ENCODE assay signal across 9 mouse cellular contexts in the genomic region with DNA sequence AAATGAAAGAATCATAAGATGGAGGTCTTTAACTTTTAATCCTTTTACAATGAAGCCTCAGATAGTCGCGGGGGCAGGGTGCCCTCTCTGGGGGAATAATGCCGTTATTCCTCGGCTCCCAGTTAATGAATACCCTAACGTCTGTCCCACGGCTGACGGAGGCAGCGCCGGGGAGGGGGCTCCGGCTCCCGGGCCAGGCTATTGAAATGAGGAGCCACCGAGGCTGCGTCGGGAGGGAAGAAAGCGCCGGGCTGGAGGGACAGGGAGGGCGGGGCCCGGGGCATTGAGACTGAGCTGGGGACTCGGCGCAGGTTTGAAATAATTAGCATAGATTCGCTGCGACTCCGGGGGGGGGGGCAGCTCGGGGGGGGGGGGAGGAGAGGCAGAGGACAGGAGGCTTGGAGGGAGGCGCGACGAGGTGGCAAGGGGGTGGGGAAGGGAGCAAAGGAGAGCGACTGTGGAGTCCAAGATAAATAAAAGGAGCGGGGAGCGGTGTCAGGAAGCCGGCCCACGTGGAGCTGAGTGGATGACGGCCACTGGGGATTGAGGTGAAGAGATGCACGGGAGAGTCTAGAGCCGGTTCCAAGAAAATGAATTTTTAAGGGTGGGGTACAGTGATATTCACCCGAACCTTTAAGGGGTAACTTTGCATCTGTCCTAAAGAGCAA. TPM values are rescaled to one million over a fixed set of nuclear protein-coding genes. Genes with fewer than 3 reads are reported as not detected.
A peak's percentile ranks its signal among the peaks of the same experiment; 100 is the strongest.
DNase-seq lines count a peak whose midpoint lies in the region; ATAC-seq and TF ChIP-seq lines count a peak whose summit lies in the region.
"Had no signal": no experiment of that assay in that cellular context is flagged by ENCODE, and none has a peak within 500 bp of the region (broad histone marks: within the 10 kb centered on the region; RNA-seq: fewer than 3 reads in every experiment).

No protein-coding gene starts in this region.

- peak overlapping the region; percentile 71 for H3K4me2 ChIP-seq in forebrain, embryonic 13.5 days
- peak overlapping the region; percentile 87 for H3K4me2 ChIP-seq in kidney, embryonic 16.5 days (replicated peaks; ENCODE audit: low read depth, low read length)
- H3K4me2 ChIP-seq in midbrain, embryonic 13.5 days (replicated peaks), result peak overlapping the region; percentile 65

- peak overlapping the region; percentile 83 for H3K27ac ChIP-seq in heart, embryonic 10.5 days
- no peak overlapping the region for H3K27ac ChIP-seq in ES-E14 (ENCODE audit: insufficient read depth, low read depth, low read length, poor library complexity, severe bottlenecking)
- H3K27ac ChIP-seq in forebrain, embryonic 13.5 days, result peak overlapping the region; percentile 73
- H3K27ac ChIP-seq in kidney, embryonic 16.5 days (ENCODE audit: low read length), result no peak overlapping the region
- peak overlapping the region; percentile 57 for H3K27ac ChIP-seq in midbrain, embryonic 13.5 days

- no peak overlapping the region for H3K9ac ChIP-seq in ES-E14 (ENCODE audit: insufficient read depth, low read depth, low read length, poor library complexity, severe bottlenecking)
- peak overlapping the region; percentile 50 for H3K9ac ChIP-seq in forebrain, embryonic 13.5 days
- peak overlapping the region; percentile 56 for H3K9ac ChIP-seq in kidney, embryonic 16.5 days (replicated peaks; ENCODE audit: low read length)
- peak overlapping the region; percentile 47; the same call in 1 of the 2 replicates for H3K9ac ChIP-seq in midbrain, embryonic 13.5 days (replicated peaks)

- DNase-seq in heart, embryonic 10.5 days (ENCODE audit: low spot score), result peak; percentile 89
- no peak for DNase-seq in heart, adult 9 months (ENCODE audit: low spot score in 2 of 2)
- no peak for DNase-seq in ES-E14 (ENCODE audit: low read depth, low spot score)
- DNase-seq in gastrocnemius, postnatal 10 days, result no peak

- H3K4me1 ChIP-seq in heart, embryonic 10.5 days, result peaks cover 48% of the 10 kb centered on the region
- H3K4me1 ChIP-seq in ES-E14 (ENCODE audit: control insufficient read depth in 2 of 2, insufficient read depth in 2 of 2, low read length in 2 of 2, poor library complexity in 1 of 2), result peaks cover 0 to 2% of the 10 kb centered on the region in 2 experiments; a peak in 1 of 4 replicates
- peaks cover 26% of the 10 kb centered on the region for H3K4me1 ChIP-seq in forebrain, embryonic 13.5 days
- H3K4me1 ChIP-seq in kidney, embryonic 16.5 days (ENCODE audit: insufficient read depth, low read length), result peaks cover 29% of the 10 kb centered on the region
- peaks cover 34% of the 10 kb centered on the region for H3K4me1 ChIP-seq in midbrain, embryonic 13.5 days (replicated peaks)

- under 1% methylated on average over 31 of the region's 36 CpGs for WGBS in heart, embryonic 10.5 days
- WGBS in forebrain, embryonic 13.5 days, result under 1% methylated on average over 29 of the region's 36 CpGs
- 1% methylated on average over 20 of the region's 36 CpGs for WGBS in kidney, embryonic 16.5 days
- WGBS in midbrain, embryonic 13.5 days, result under 1% methylated on average over 28 of the region's 36 CpGs

- H3K27me3 ChIP-seq in heart, embryonic 10.5 days (ENCODE audit: insufficient read depth, poor library complexity, severe bottlenecking), result peaks cover 37% of the 10 kb centered on the region
- H3K27me3 ChIP-seq in forebrain, embryonic 13.5 days, result no peaks in the 10 kb centered on the region; the same call in 1 of the 2 replicates
- H3K27me3 ChIP-seq in kidney, embryonic 16.5 days (ENCODE audit: insufficient read depth, low read length), result peaks cover 26% of the 10 kb centered on the region
- H3K27me3 ChIP-seq in midbrain, embryonic 13.5 days, result peaks cover 16% of the 10 kb centered on the region
- H3K27me3 ChIP-seq: Patski had no signal

- H3K36me3 ChIP-seq in heart, embryonic 10.5 days, result no peaks in the 10 kb centered on the region
- H3K36me3 ChIP-seq in ES-E14 (ENCODE audit: control insufficient read depth, insufficient read depth, low read length, poor library complexity, severe bottlenecking), result no peaks in the 10 kb centered on the region
- H3K36me3 ChIP-seq in forebrain, embryonic 13.5 days (ENCODE audit: poor library complexity, severe bottlenecking), result no peaks in the 10 kb centered on the region
- H3K36me3 ChIP-seq in kidney, embryonic 16.5 days (ENCODE audit: insufficient read depth, low read length), result no peaks in the 10 kb centered on the region
- no peaks in the 10 kb centered on the region for H3K36me3 ChIP-seq in midbrain, embryonic 13.5 days

- ATAC-seq in forebrain, embryonic 13.5 days, result peak; percentile 52
- no peak; the same call in 1 of the 2 replicates for ATAC-seq in kidney, embryonic 16.5 days (ENCODE audit: low FRiP score, low TSS enrichment)
- ATAC-seq in midbrain, embryonic 13.5 days, result peak; percentile 29
- ATAC-seq in inflammation-experienced regulatory T-cells, adult 6 months, result no peak
- ATAC-seq: Patski had no signal

- in situ Hi-C loops in ES-E14 (cut with MboI; ENCODE audit: low sequenced_read_pairs in 2 of 2, unreplicated experiment in 2 of 2), result no loop called here

- peak overlapping the region; percentile 80 for H3K4me3 ChIP-seq in heart, embryonic 10.5 days
- peak overlapping the region; percentile 35 to 43; a peak in 3 of 4 replicates for H3K4me3 ChIP-seq in ES-E14 (ENCODE audit: insufficient read depth in 1 of 2, low read depth in 1 of 2, low read length in 2 of 2, poor library complexity in 1 of 2, severe bottlenecking in 1 of 2)
- H3K4me3 ChIP-seq in forebrain, embryonic 13.5 days, result peak overlapping the region; percentile 71
- H3K4me3 ChIP-seq in kidney, embryonic 16.5 days (ENCODE audit: low read length), result peak overlapping the region; percentile 47
- peak overlapping the region; percentile 38 for H3K4me3 ChIP-seq in midbrain, embryonic 13.5 days (replicated peaks)

- no peaks in the 10 kb centered on the region for H3K9me3 ChIP-seq in heart, embryonic 10.5 days
- no peaks in the 10 kb centered on the region for H3K9me3 ChIP-seq in ES-E14 (ENCODE audit: control insufficient read depth, insufficient read depth, low read depth, low read length)
- H3K9me3 ChIP-seq in forebrain, embryonic 13.5 days (replicated peaks), result no peaks in the 10 kb centered on the region
- H3K9me3 ChIP-seq in kidney, embryonic 16.5 days (ENCODE audit: low read length), result no peaks in the 10 kb centered on the region
- H3K9me3 ChIP-seq in midbrain, embryonic 13.5 days, result no peaks in the 10 kb centered on the region

TF ChIP-seq in ES-E14, 5 proteins besides CTCF, POLR2A, EP300 and RAD21:
- TF ChIP-seq ZNF384 (IDR thresholded peaks at IDR 0.05; ENCODE audit: low read depth, low read length) (no peak), MAFK (IDR thresholded peaks at IDR 0.05; ENCODE audit: insufficient read depth, low read depth, low read length) (no peak), ZC3H11A (IDR thresholded peaks at IDR 0.05; ENCODE audit: borderline replicate concordance, low read depth, low read length) (no peak), HCFC1 (IDR thresholded peaks at IDR 0.05; ENCODE audit: borderline replicate concordance, insufficient read depth, low read length) (no peak)

RNA-seq across cellular contexts. Expression of a gene that starts 2.9 kb away (rescaled TPM):
- polyA plus RNA-seq in heart, embryonic 10.5 days (2016; fragmentation: Nextera tagmentation; extraction: Ambion mirVana), result 1.4 and 2.5 TPM in 2 replicates
- 2.9 and 3.0 TPM in 2 replicates for total RNA-seq in ES-E14 (2012; rRNA removed)
- 2.6 and 3.3 TPM in 2 replicates for polyA plus RNA-seq in forebrain, embryonic 13.5 days (2015; fragmentation: Nextera tagmentation; extraction: Ambion mirVana)
- 0.80 and 1.0 TPM in 2 replicates for polyA plus RNA-seq in kidney, embryonic 16.5 days (2015; fragmentation: Nextera tagmentation; extraction: Ambion mirVana)
- 2.7 and 3.2 TPM in 2 replicates for polyA plus RNA-seq in midbrain, embryonic 13.5 days (2015; fragmentation: Nextera tagmentation; extraction: Ambion mirVana)
- not detected for polyA plus RNA-seq in inflammation-experienced regulatory T-cells, adult 6 months (2017; shearing (Covaris generic))
- total RNA-seq in gastrocnemius, postnatal 10 days (2021), result 1 to 10 TPM; 1.2 to 2.0 TPM

Comparison
In these comparisons a context has a peak if more than half of its experiments do, and no peak if none do; other contexts are left out.
1. H3K27ac ChIP-seq: peak in heart, embryonic 10.5 days (single experiment), forebrain, embryonic 13.5 days (single experiment) and midbrain, embryonic 13.5 days (single experiment); none in ES-E14 (single experiment) and kidney, embryonic 16.5 days (single experiment).
2. ATAC-seq: peak in forebrain, embryonic 13.5 days (single experiment) and midbrain, embryonic 13.5 days (single experiment); none in kidney, embryonic 16.5 days (single experiment) and inflammation-experienced regulatory T-cells, adult 6 months (single experiment).
3. Peak in every context shown above with its lines, with median percentiles within 50 percentile points of each other: H3K4me3 ChIP-seq and H3K4me2 ChIP-seq.